Mouse (Mus musculus): ENCODE measurements at regions not wholly inside any gene's neighbourhood (a gene's known extent, or its start where the extent isn't known, plus 50 kb on each side); places are given as distances from the start of the nearest gene placed in this dataset.
"Not testable (repeated sequence)": the region's sequence is repeated elsewhere in the genome, so short reads cannot be mapped to it uniquely, and the experiment has no call there.

GRCm38 (mm10) chr1:128498042-128498772, 81.0 kb upstream of the Dars start:
- H3K4me3 ChIP-seq (replicated peaks; ENCODE audit: low read depth, low read length) = no peak overlapping the region
- H3K4me1 ChIP-seq (replicated peaks; ENCODE audit: insufficient read depth, low read length) = no peaks in the 10 kb centered on the region
- ATAC-seq (replicated peaks; ENCODE audit: low FRiP score, low read depth) (no peak), DNase-seq (ENCODE audit: low spot score) (no peak)
- H3K4me2 ChIP-seq (ENCODE audit: low read length) = no peak overlapping the region
- no peaks in the 10 kb centered on the region for H3K9me3 ChIP-seq (replicated peaks; ENCODE audit: low read length)
- H3K27me3 ChIP-seq (ENCODE audit: insufficient read depth, low read length) = no peaks in the 10 kb centered on the region
- no peak overlapping the region for H3K27ac ChIP-seq
- WGBS = 53% methylated on average over 9 of the region's 9 CpGs
- H3K9ac ChIP-seq (ENCODE audit: low read depth, low read length) = no peak overlapping the region
- no peaks in the 10 kb centered on the region for H3K36me3 ChIP-seq (ENCODE audit: insufficient read depth, low read length)
- TF ChIP-seq CTCF (IDR thresholded peaks at IDR 0.05; ENCODE audit: low read depth) = no peak

DNA sequence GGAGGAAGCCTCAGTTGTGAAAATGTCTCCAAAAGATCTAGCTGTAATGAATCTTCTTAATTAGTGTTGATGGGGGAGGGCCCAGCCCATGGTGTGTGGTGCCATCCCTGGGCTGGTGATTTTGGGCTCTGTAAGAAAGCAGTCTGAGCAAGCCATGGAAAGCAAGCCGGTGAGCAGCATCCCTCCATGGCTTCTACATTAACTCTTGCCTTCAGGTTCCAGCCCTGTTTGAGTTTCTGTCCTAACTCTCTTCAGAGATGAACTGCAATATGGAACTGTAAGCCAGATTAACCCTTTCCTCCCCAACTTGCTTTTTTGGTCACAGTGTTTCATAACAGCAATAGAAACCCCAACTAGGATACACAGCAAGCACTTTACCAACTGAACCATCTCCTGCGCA, 75.1 kb upstream of the Dars start:
- ATAC-seq (replicated peaks; ENCODE audit: low FRiP score, low read depth) (no peak), DNase-seq (ENCODE audit: low spot score) (no peak)
- TF ChIP-seq CTCF (IDR thresholded peaks at IDR 0.05; ENCODE audit: low read depth) = no peak
- Histone ChIP-seq H3K27me3 (ENCODE audit: insufficient read depth, low read length) (no peaks in the 10 kb centered on the region), H3K4me3 (replicated peaks; ENCODE audit: low read depth, low read length) (no peak overlapping the region), H3K27ac (no peak overlapping the region), H3K4me1 (replicated peaks; ENCODE audit: insufficient read depth, low read length) (no peaks in the 10 kb centered on the region), H3K9me3 (replicated peaks; ENCODE audit: low read length) (no peaks in the 10 kb centered on the region), H3K36me3 (ENCODE audit: insufficient read depth, low read length) (no peaks in the 10 kb centered on the region), H3K4me2 (ENCODE audit: low read length) (no peak overlapping the region), H3K9ac (ENCODE audit: low read depth, low read length) (no peak overlapping the region)
- WGBS = 94% methylated on average over 2 of the region's 2 CpGs

- not testable (repeated sequence) for H3K4me3 ChIP-seq (replicated peaks; ENCODE audit: low read depth, low read length); H3K27me3 ChIP-seq (ENCODE audit: insufficient read depth, low read length); H3K4me1 ChIP-seq (replicated peaks; ENCODE audit: insufficient read depth, low read length); H3K36me3 ChIP-seq (ENCODE audit: insufficient read depth, low read length); H3K27ac ChIP-seq; H3K9me3 ChIP-seq (replicated peaks; ENCODE audit: low read length); DNase-seq (ENCODE audit: low spot score); H3K9ac ChIP-seq (ENCODE audit: low read depth, low read length); ATAC-seq (replicated peaks; ENCODE audit: low FRiP score, low read depth); H3K4me2 ChIP-seq (ENCODE audit: low read length)
- WGBS = 66% methylated on average over 2 of the region's 4 CpGs
Measured at GRCm38 (mm10) chr1:128487181-128487580, 70.0 kb upstream of the Dars start.

DNA sequence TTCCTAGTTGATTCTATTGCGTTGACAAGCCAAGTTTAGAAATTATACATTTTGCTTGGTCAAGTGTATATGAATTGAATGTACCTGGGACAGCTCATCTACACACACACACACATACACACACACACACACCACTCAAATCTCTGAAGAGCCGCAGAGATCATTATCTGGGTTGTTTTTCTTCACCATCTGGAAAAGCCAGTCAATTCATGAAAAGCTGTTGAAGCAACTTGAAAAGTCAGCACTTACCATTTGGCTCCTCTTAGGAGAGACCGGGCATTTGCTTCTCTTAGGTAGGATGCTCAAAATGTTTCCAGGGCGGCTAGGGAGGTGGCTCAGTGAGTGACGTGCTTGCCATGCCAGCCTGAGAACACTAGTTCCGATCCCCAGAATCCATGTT, 61.2 kb upstream of the Dars start:
- H3K4me2 ChIP-seq (ENCODE audit: low read length) = no peak overlapping the region
- no peak overlapping the region for H3K9ac ChIP-seq (ENCODE audit: low read depth, low read length)
- no peak for TF ChIP-seq CTCF (IDR thresholded peaks at IDR 0.05; ENCODE audit: low read depth)
- H3K9me3 ChIP-seq (replicated peaks; ENCODE audit: low read length) = no peaks in the 10 kb centered on the region
- H3K27me3 ChIP-seq (ENCODE audit: insufficient read depth, low read length) = no peaks in the 10 kb centered on the region
- ATAC-seq (replicated peaks; ENCODE audit: low FRiP score, low read depth) (no peak), DNase-seq (ENCODE audit: low spot score) (no peak)
- no peaks in the 10 kb centered on the region for H3K4me1 ChIP-seq (replicated peaks; ENCODE audit: insufficient read depth, low read length)
- no peak overlapping the region for H3K4me3 ChIP-seq (replicated peaks; ENCODE audit: low read depth, low read length)
- no peak overlapping the region for H3K27ac ChIP-seq
- no peaks in the 10 kb centered on the region for H3K36me3 ChIP-seq (ENCODE audit: insufficient read depth, low read length)
- 62% methylated on average over 6 of the region's 6 CpGs for WGBS

DNA sequence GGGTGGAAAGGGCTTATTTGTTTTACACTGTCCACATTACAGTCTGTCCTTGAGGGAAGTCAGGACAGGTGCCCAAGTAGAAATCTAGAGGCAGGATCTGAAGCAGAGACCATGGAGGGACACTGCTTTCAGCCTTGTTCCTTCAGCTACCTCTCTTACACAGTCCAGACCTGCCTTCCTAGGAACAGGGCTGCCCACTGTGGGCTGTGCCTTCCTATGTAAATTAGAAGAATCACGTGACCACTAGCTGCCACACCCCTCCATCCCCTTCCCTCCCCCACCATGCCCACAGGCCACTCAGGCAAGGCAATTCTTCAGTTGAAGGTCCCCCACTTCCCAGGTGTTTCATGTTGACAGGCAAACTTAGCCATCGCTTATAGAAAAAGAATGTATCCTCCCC, 60.5 kb upstream of the Dars start:
- Histone ChIP-seq H3K27ac (no peak overlapping the region), H3K4me3 (replicated peaks; ENCODE audit: low read depth, low read length) (no peak overlapping the region), H3K27me3 (ENCODE audit: insufficient read depth, low read length) (no peaks in the 10 kb centered on the region), H3K9me3 (replicated peaks; ENCODE audit: low read length) (no peaks in the 10 kb centered on the region), H3K4me1 (replicated peaks; ENCODE audit: insufficient read depth, low read length) (no peaks in the 10 kb centered on the region), H3K36me3 (ENCODE audit: insufficient read depth, low read length) (no peaks in the 10 kb centered on the region), H3K9ac (ENCODE audit: low read depth, low read length) (no peak overlapping the region), H3K4me2 (ENCODE audit: low read length) (no peak overlapping the region)
- ATAC-seq (replicated peaks; ENCODE audit: low FRiP score, low read depth) (no peak), DNase-seq (ENCODE audit: low spot score) (no peak)
- no peak for TF ChIP-seq CTCF (IDR thresholded peaks at IDR 0.05; ENCODE audit: low read depth)
- 78% methylated on average over 2 of the region's 2 CpGs for WGBS

GRCm38 (mm10) chr1:128472713-128473230, 55.6 kb upstream of the Dars start:
- Histone ChIP-seq H3K9me3 (replicated peaks; ENCODE audit: low read length) (no peaks in the 10 kb centered on the region), H3K4me2 (ENCODE audit: low read length) (peak overlapping the region; percentile 43), H3K27ac (no peak overlapping the region), H3K4me1 (replicated peaks; ENCODE audit: insufficient read depth, low read length) (no peaks in the 10 kb centered on the region), H3K4me3 (replicated peaks; ENCODE audit: low read depth, low read length) (peak overlapping the region; percentile 16; the same call in 1 of the 2 replicates), H3K27me3 (ENCODE audit: insufficient read depth, low read length) (no peaks in the 10 kb centered on the region), H3K9ac (ENCODE audit: low read depth, low read length) (no peak overlapping the region), H3K36me3 (ENCODE audit: insufficient read depth, low read length) (no peaks in the 10 kb centered on the region)
- no peak for TF ChIP-seq CTCF (IDR thresholded peaks at IDR 0.05; ENCODE audit: low read depth)
- 27% methylated on average over 15 of the region's 15 CpGs for WGBS
- ATAC-seq (replicated peaks; ENCODE audit: low FRiP score, low read depth) = peak; percentile 34; the same call in 1 of the 2 replicates
- peak; percentile 8 for DNase-seq (ENCODE audit: low spot score)
